Mouse (Mus musculus) lung, adult 2 months (tissue): ENCODE data around the gene Ina.

Experiments
- CTCF ChIP-seq: fragments of 200-500 bp; IDR thresholded peaks from 2 replicates; pipeline ENCODE4 v1.5.1; 2011; ENCODE audit warnings: mild to moderate bottlenecking, low read length, control low read depth; ENCODE audit not compliant: insufficient read depth
- POLR2A ChIP-seq: fragments of 200-500 bp; IDR thresholded peaks from 2 replicates; pipeline ENCODE4 v1.6.1; 2011; ENCODE audit warnings: low read depth, mild to moderate bottlenecking, control low read depth, low read length, borderline replicate concordance; ENCODE audit errors: extremely low read depth

- TF ChIP-seq CTCF (no peak), POLR2A (no peak)
Observed at GRCm38 (mm10) chr19:46989479-46990152, 24.9 kb upstream of the Ina start.
